8 mouse cellular contexts compared by ENCODE assay signal in genomic region chrX:160116658-160117057, GRCm38 (mm10). TPM values are rescaled to one million over a fixed set of nuclear protein-coding genes. Genes with fewer than 3 reads are reported as not detected.
DNase-seq lines count a peak whose midpoint lies in the region; ATAC-seq and TF ChIP-seq lines count a peak whose summit lies in the region.

No protein-coding gene starts in this region.

- peaks cover 14% of the 10 kb centered on the region for H3K27me3 ChIP-seq in heart, embryonic 10.5 days (ENCODE audit: insufficient read depth, poor library complexity, severe bottlenecking)
- H3K27me3 ChIP-seq in forebrain, embryonic 15.5 days, result no peaks in the 10 kb centered on the region
- no peaks in the 10 kb centered on the region for H3K27me3 ChIP-seq in intestine, postnatal 0 days (replicated peaks; ENCODE audit: control insufficient read depth, insufficient read depth, low read length)
- peaks cover 28% of the 10 kb centered on the region for H3K27me3 ChIP-seq in midbrain, embryonic 12.5 days

- H3K9me3 ChIP-seq in heart, embryonic 10.5 days, result no peaks in the 10 kb centered on the region
- H3K9me3 ChIP-seq in forebrain, embryonic 15.5 days, result no peaks in the 10 kb centered on the region
- H3K9me3 ChIP-seq in intestine, postnatal 0 days (ENCODE audit: control insufficient read depth), result no peaks in the 10 kb centered on the region
- no peaks in the 10 kb centered on the region for H3K9me3 ChIP-seq in midbrain, embryonic 12.5 days

- peaks cover 7% of the 10 kb centered on the region; the same call in 1 of the 2 replicates for H3K4me1 ChIP-seq in heart, embryonic 10.5 days
- no peaks in the 10 kb centered on the region for H3K4me1 ChIP-seq in forebrain, embryonic 15.5 days
- no peaks in the 10 kb centered on the region for H3K4me1 ChIP-seq in intestine, postnatal 0 days (replicated peaks; ENCODE audit: control insufficient read depth, insufficient read depth, low read length)
- no peaks in the 10 kb centered on the region for H3K4me1 ChIP-seq in midbrain, embryonic 12.5 days

- no peak overlapping the region for H3K4me2 ChIP-seq in forebrain, embryonic 15.5 days (replicated peaks)
- no peak overlapping the region for H3K4me2 ChIP-seq in intestine, postnatal 0 days (replicated peaks; ENCODE audit: low read depth)
- no peak overlapping the region for H3K4me2 ChIP-seq in midbrain, embryonic 12.5 days (replicated peaks)

- WGBS in heart, embryonic 10.5 days, result 78% methylated on average over 3 of the region's 3 CpGs
- WGBS in forebrain, embryonic 15.5 days, result 80% methylated on average over 3 of the region's 3 CpGs
- 76% methylated on average over 3 of the region's 3 CpGs for WGBS in intestine, postnatal 0 days
- 78% methylated on average over 3 of the region's 3 CpGs for WGBS in midbrain, embryonic 12.5 days

- peaks cover 22% of the 10 kb centered on the region; the same call in 1 of the 2 replicates for H3K36me3 ChIP-seq in heart, embryonic 10.5 days
- H3K36me3 ChIP-seq in forebrain, embryonic 15.5 days, result no peaks in the 10 kb centered on the region
- 0 out of 2 replicates have a peak, but pooled peaks cover 6% of the 10 kb centered on the region for H3K36me3 ChIP-seq in intestine, postnatal 0 days (ENCODE audit: control insufficient read depth, insufficient read depth)
- H3K36me3 ChIP-seq in midbrain, embryonic 12.5 days, result peaks cover 10% of the 10 kb centered on the region; the same call in 1 of the 2 replicates

- intact Hi-C loops in left cerebral cortex, postnatal 4 days (cut with DNase I), result loop anchor here (5.0 to 10.0 kb wide), 3 partner anchors 142 to 672 kb away; partner anchors contain the start of gene Sh3kbp1

- H3K4me3 ChIP-seq in heart, embryonic 10.5 days, result no peak overlapping the region
- no peak overlapping the region for H3K4me3 ChIP-seq in forebrain, embryonic 15.5 days
- no peak overlapping the region for H3K4me3 ChIP-seq in intestine, postnatal 0 days (ENCODE audit: low read depth, low read length)
- no peak overlapping the region for H3K4me3 ChIP-seq in midbrain, embryonic 12.5 days

- TF ChIP-seq CTCF in intestine, postnatal 0 days (IDR thresholded peaks at IDR 0.05; ENCODE audit: low read depth), result peak; percentile 82

- peak; percentile 29 to 64 for DNase-seq in heart, adult 18-20 months
- DNase-seq in heart, embryonic 10.5 days (ENCODE audit: low spot score), result no peak
- DNase-seq in brain, adult 2 months (ENCODE audit: low read depth, low spot score), result peak; percentile 70
- peak; percentile 69 for DNase-seq in left cerebral cortex, postnatal 4 days
- DNase-seq in spleen, adult 12 weeks (ENCODE audit: low spot score), result peak; percentile 5

- peak; percentile 83 for ATAC-seq in forebrain, embryonic 15.5 days (replicated peaks)
- no peak for ATAC-seq in intestine, postnatal 0 days
- ATAC-seq in midbrain, embryonic 12.5 days (ENCODE audit: low FRiP score, low read depth), result peak; percentile 41; the same call in 1 of the 2 replicates

- no peak overlapping the region for H3K9ac ChIP-seq in forebrain, embryonic 15.5 days (replicated peaks)
- H3K9ac ChIP-seq in intestine, postnatal 0 days (ENCODE audit: low read depth, low read length), result no peak overlapping the region
- no peak overlapping the region for H3K9ac ChIP-seq in midbrain, embryonic 12.5 days (replicated peaks)

- H3K27ac ChIP-seq in heart, embryonic 10.5 days, result no peak overlapping the region
- no peak overlapping the region for H3K27ac ChIP-seq in forebrain, embryonic 15.5 days (replicated peaks)
- no peak overlapping the region for H3K27ac ChIP-seq in intestine, postnatal 0 days (ENCODE audit: low read depth, low read length)
- H3K27ac ChIP-seq in midbrain, embryonic 12.5 days (replicated peaks), result no peak overlapping the region

RNA-seq across cellular contexts. Expression of gene Pdha1, which starts 21.6 kb away (rescaled TPM):
- 1,000 to 10,000 TPM; 1,160 to 1,223 TPM for total RNA-seq in heart, adult 18-20 months (2021)
- 147 and 220 TPM in 2 replicates for polyA plus RNA-seq in heart, embryonic 10.5 days (2016; fragmentation: Nextera tagmentation; extraction: Ambion mirVana)
- 103 and 107 TPM in 2 replicates for polyA plus RNA-seq in forebrain, embryonic 15.5 days (2015; fragmentation: Nextera tagmentation; extraction: Ambion mirVana)
- polyA plus RNA-seq in intestine, postnatal 0 days (2015; fragmentation: Nextera tagmentation; extraction: Ambion mirVana), result 104 and 107 TPM in 2 replicates
- total RNA-seq in left cerebral cortex, postnatal 4 days (2021), result 100 to 1,000 TPM; 210 to 214 TPM
- 105 and 120 TPM in 2 replicates for polyA plus RNA-seq in midbrain, embryonic 12.5 days (2016; fragmentation: Nextera tagmentation; extraction: Ambion mirVana)
